Mouse (Mus musculus): Measurements from ENCODE around the gene March7. TPM values are rescaled to one million over a fixed set of nuclear protein-coding genes. Genes with fewer than 3 reads are reported as not detected.

The March7 gene
- total RNA-seq (2021) = 10 to 100 TPM; 26.9 to 27.9 TPM
- long read RNA-seq, experiment 1, transcript March7-203 (10 exons, 3,594 nt) = major isoform, 20 of 25 reads
- long read RNA-seq, experiment 1, partial matches to known transcripts = 1 of 25 reads
- long read RNA-seq, experiment 1, other reads (novel, unspliced or antisense) = 4 of 25 reads
- long read RNA-seq, experiment 2, transcript March7-203 (10 exons, 3,594 nt) = major isoform, 26 of 34 reads
- long read RNA-seq, experiment 2, partial matches to known transcripts = 1 of 34 reads
- long read RNA-seq, experiment 2, other reads (novel, unspliced or antisense) = 7 of 34 reads

DNA sequence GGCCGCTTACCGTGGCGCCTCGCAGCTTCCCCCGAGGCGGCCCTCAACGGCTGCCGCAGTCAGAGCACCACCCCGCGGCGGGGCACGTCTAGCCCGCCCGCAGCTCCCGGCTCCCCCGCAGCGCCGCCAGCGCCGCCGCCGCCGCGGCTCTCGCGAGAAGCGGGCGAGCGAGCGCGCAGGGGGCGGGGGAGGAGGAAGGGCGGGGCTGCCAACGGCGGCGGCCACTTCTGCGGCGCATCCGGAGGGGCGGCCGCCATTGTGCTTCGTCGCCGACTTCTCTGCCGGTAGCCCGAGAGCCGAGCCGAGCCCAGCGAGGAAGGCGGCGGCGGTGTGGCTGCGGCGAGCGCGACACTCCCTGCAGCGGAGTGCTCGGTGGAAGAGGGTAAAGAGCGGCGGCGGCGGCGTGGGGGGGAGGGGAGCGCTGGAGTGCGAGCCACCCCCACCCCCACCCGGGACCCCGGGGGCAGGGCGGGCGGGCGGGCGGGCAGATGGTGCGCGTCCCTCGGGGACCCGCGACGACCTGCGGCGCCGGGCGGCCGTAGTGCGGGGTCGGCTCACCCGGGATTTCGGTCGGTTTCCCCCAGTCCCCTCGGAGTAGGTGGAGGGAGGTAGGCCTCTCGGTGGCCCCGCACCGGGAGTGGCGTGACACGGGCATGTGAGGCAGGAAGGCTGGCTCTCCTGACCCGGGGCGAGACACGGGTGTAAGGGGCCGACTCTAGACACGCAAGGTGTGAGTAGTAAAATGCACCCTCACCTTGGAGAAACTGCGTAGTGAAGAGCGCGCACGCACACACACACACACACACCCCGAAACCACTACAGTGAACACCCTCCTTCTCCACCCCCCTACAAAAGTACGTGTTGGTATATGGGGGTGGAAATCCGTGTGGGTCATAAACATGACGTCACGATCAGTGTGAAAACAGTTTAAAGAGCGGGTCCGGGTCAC, at the start of gene March7, which contains the start of gene Baz2b:
March7 (plus strand) TSS at position 185 of the 949 bp plus-strand sequence.
Baz2b (minus strand) TSS at position 137 of the 949 bp plus-strand sequence.
- peak; percentile 91 for DNase-seq
- intact Hi-C loops (cut with DNase I; ENCODE audit: low total_unique reads) = loop anchor here (10.0 kb wide), 1 partner anchor 245 kb away; no protein-coding TSS in a partner anchor

DNA sequence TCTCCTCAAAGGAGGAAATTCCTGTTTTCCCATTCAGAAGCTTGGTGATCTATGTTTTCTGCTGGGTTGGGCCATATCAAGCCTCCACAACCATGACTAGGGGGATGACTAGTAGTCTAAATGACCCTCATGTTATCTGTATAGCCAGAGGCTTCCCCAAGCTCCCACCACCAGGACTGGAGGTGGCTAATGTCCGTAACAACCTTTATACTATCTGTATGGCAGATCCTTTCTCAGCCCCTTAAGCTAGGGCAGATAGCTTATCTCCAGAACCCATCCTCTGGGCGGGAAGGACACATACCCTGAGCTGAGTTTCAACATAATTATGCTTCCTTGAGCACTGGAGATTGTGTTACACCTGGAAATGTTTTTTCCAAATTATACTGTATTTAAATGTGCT, 45.9 kb upstream of the March7 start:
- no peak for DNase-seq
- intact Hi-C loops (cut with DNase I; ENCODE audit: low total_unique reads) = no loop called here

DNA sequence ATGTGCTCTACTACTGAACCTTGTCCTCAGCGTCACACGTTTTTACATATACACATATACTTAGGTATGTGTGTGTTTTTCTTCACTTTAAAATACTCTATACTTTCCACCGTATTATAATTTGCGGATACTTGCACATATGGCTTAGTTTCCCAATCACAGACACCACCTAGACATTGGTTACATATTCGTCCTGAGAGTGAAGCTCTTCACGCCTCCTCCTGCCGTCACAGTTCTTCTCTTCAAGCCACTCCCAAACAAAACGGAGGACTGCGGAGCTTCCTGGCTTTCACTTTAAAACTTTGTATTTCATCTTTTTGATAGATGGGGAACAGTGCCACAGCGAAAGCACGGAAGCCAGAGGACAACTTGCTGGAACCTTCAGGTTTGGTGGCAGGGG, 44.0 kb upstream of the March7 start:
- DNase-seq = no peak

DNA sequence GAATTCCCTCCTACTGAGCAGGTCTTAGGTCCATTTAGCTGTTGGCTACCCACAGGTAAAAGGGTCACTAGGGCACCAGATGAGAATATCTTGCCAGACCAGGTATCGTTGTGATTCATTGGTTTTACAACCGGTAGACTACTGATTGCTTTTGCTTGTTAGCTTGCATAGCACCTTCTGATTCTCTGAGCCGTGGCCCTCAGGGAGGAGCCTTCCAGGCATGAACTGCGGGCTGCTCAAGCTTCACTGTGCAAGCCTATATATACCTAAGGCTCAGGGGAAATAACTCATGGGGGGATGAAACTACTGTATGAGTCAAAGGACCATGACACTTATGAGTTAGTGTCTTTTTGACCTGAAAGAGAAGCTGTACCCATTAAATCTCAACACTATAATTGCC, 42.8 kb upstream of the March7 start:
- DNase-seq = no peak
- intact Hi-C loops (cut with DNase I; ENCODE audit: low total_unique reads) = no loop called here

More for the DNA sequence above, 44.0 kb upstream of the March7 start:
- intact Hi-C loops (cut with DNase I; ENCODE audit: low total_unique reads) = no loop called here

DNA sequence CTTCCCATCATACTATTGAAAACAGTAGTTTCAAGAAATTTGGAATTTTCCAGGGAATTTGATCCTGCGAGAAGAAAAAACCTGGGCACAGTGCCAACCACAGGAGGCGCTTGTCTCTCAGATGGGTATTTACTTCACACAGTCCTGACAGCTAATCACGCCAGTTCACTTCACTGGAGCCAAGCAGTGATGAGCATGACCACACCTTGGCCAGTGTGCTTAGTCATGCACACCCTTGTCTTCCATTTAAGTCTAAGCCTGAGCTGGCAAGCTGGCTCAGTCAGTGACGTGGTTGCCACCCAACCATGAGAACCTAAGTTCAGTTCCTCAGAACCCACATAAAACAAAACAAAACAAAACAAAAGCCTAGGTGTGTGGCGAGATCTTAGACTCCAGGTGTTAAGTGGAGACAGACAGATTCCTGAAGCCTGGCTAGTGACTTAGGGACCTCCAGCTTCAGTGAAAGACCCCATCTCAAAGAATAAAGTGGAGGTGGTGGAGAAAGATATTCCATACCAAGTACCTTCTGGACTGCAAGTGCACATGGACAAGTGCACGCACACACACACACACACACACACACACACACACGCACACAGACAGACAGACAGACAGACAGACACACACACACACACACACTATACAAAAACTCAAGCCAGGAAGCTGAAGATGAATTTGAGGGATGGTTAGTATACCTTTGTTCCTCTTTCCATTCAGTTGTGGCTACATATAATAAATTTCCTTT, 37.7 kb upstream of the March7 start:
- intact Hi-C loops (cut with DNase I; ENCODE audit: low total_unique reads) = no loop called here
- DNase-seq = peak; percentile 25

DNA sequence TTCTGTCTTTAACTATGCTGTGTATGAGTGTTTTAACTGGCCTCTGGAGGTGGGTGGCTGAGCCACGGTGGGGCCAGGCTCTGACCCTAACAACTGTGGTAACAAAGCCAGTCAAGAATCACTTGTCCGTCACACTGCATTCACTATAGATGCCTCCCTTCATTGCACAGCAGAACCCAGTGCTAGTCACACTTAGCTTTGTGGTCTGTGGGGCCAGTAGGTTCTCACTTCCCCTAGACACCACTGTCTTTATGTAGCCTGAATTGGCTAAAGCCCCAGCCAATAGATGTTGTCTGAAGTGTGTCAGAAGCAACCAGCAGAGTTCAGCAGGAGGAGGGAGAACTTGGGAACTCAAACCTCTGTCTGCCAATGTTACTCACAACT, 37.2 kb upstream of the March7 start:
- intact Hi-C loops (cut with DNase I; ENCODE audit: low total_unique reads) = no loop called here
- DNase-seq = no peak

DNA sequence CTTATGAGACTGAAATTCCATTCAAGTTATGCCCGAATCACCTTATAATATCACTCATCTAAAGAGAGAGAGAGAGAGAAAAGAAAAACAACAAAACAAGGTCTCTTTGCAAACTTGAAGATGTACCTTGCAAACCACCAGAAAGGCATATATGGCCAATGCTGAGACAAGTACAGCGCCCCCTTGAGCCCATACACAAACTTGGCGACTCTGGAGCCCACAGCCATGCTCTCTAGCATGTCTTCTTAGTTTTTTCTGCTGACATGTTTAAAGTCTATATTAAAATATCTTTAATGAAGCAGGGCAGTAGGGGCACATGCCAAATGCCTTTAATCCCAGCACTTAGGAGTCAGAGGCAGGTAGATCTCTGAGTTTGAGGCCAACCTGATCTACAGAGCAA, 36.5 kb upstream of the March7 start:
- intact Hi-C loops (cut with DNase I; ENCODE audit: low total_unique reads) = no loop called here
- no peak for DNase-seq

DNA sequence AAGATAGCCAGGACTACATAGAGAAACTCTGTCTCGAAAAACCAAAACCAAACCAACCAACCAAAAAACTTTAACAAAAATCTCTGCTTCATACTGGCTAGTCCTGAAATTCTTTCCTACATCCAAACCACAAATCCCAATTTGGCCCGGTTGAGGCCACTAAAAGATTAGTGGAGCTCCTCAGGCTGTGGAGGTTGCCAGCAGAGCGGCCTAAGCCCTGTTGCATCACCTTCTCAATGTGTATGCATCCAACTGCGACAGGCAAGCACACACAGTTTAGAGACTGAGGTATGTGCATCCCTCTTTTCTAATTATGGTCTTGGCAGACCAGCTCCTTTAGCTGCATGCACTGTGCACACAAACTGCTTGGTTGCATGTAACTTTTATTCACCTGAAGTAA, 36.1 kb upstream of the March7 start:
- DNase-seq = no peak
- intact Hi-C loops (cut with DNase I; ENCODE audit: low total_unique reads) = no loop called here

DNA sequence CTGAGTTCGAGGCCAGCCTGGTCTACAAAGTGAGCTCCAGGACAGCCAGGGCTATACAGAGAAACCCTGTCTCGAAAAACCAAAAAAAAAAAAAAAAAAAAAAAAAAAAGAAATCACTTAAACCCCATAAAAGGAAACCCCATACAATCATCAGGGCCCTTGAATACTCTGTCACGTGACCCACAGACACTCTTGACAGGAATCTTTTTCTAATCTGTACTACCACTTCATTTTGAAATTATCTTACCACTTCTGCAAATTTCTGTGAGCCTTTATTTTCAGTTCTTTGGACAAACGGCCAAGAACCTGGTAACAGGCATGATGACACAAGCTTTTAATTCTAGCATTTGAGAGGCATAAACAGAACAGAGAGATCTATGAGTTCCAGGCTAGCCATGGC, 34.6 kb upstream of the March7 start:
- intact Hi-C loops (cut with DNase I; ENCODE audit: low total_unique reads) = no loop called here
- DNase-seq = no peak

DNA sequence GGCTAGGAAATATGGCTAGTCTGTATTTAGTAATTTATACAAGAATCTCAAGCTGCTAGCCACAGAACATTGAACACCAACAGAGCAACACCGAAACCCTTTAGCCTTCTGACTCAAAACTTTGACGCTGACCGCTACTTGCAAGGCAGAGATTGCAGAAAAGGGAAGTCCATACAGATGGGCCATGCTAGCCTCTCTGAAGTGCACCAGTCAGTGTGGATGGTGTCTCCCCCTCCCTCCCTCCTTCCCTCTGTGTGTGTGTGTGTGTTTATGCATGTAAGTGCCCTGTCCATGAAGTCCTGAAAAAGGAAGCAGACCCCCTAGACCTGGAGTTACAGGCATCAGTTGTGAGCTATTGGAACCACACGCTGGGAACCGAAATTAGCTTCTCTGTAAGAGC, 33.6 kb upstream of the March7 start:
- intact Hi-C loops (cut with DNase I; ENCODE audit: low total_unique reads) = no loop called here

DNA sequence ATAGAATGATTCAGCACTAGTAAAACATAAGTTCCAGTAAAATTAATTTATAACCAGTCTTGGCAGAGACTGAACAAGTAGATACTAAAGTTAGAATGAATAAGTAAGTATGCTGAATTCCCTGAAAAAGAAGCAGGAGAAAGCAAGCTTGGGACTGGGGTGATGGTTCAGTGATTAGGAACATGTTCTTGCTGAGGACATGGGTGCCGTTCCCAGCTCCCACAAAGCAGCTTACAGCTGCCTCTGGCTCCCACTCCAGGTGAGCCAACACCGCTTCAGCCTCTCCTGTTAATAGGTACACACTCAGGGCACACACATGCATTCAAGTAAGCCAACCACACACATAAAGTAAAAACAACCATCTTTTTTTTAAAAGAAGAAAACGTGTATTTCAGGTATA, 32.2 kb upstream of the March7 start:
- no peak for DNase-seq
- intact Hi-C loops (cut with DNase I; ENCODE audit: low total_unique reads) = no loop called here

More for the DNA sequence above, 33.6 kb upstream of the March7 start:
- no peak for DNase-seq

DNA sequence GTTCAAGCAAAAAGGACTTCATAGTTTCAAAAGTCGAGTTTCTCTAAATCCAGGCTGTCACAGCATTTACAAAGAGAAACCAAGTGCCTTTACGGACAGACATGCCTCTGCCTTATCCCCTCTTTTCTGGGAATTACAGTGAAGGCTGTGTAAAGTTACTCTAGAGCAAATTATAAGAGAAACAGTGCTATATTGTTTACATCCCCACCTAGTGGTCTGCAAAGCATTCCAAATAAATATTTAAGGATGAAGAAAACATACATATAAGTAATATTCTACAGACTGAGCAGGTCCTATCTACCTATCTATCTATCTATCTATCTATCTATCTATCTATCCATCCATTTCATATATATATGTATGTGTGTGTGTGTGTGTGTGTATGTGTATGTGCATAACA, 28.0 kb upstream of the March7 start:
- DNase-seq = no peak
- intact Hi-C loops (cut with DNase I; ENCODE audit: low total_unique reads) = no loop called here

DNA sequence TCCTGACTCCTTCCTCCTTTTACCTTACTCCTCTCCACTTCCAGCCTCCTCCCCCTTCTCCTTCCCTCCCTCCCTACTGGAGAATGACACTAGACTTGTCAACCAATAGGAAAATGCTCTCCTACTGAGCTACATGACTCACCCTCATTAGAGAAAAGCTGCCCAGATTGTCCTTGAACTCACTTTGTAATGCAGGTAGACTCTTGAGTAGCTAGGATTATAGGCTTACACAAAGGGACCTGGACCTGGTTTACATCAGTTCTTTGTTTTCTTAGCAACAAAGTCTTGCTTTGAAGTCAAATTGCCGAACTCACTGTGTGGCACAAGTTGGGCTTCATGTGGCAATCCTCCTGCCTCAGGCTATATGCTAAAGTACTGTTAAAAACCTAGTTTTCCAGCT, 12.8 kb upstream of the March7 start:
- intact Hi-C loops (cut with DNase I; ENCODE audit: low total_unique reads) = loop anchor here (10.0 kb wide), 1 partner anchor 52 kb away; no protein-coding TSS in a partner anchor
- DNase-seq = no peak

DNA sequence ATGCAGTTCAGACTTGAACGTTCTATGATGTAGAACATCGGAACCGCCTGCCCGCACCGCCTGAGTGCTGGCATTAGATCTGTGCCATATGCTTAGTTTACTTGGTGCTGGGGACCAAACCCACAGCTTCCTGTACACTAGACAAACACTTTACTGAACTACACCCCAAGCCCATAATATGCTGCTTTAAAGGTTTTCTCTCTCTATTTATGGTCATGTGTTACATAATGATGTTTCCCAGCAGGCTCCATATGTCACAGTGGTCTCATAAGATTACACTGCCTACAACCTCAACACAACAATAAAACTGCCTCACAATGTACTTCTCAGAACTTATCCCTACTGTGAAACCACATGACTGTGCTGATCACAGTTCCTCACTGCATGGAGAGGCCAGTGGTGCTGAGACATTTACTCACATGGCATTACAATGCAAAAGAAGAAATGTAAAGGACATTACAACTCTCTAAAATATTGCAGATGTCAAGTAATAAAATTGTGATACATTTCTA, 9.6 kb upstream of the March7 start:
- no peak for DNase-seq
- intact Hi-C loops (cut with DNase I; ENCODE audit: low total_unique reads) = loop anchor here (10.0 kb wide), 1 partner anchor 235 kb away; no protein-coding TSS in a partner anchor

DNA sequence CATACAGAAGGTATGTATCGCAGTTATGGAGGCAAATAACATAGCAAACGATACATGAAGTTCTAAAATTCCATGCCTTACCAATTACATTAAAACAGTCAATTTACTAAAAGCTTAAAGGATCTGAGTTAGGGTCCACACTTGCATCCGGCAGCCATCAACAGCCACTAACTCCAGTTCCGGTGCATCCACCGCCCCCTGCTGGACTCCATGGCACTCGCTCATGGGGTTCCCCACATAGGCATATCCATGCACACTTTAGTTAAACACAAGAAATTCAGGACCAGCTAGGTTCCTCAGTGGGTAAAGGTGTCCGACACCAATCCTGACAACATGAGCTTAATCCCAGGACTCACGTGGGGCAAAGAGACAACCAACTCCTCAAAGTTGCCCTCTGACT, 9.0 kb upstream of the March7 start:
- DNase-seq = peak; percentile 61
- intact Hi-C loops (cut with DNase I; ENCODE audit: low total_unique reads) = loop anchor here (10.0 kb wide), 1 partner anchor 236 kb away; no protein-coding TSS in a partner anchor

DNA sequence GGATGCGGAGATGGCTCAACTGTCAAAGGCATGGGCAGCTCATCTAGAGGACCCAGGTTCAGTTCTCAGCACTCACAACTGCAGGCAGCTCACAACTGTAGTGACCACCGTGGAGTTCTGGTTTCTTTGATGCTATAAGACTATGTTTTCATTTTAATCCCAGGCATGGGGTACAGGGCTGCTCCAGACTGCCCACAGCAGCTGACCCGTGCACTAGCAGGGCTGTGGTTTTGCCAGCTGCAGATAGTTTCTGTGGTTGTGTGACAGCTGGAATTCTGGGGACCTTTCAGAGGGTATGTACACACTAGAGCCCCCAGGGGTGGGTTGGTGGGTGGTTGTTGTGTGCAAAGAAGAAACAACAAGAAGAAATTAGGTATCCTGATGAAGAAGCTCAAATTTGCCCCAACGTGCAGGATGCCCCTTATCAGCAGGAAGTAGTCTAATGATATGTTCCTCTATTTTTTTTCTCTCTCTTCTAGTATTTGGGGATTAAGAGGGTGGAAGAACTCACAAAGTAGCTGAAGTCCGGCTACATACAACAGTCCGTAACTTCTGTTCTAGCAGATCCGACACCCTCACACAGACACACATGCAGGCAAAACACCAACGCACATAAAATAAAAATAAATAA, 6.7 kb upstream of the March7 start:
- no peak for DNase-seq
- intact Hi-C loops (cut with DNase I; ENCODE audit: low total_unique reads) = loop anchor here (10.0 kb wide), 1 partner anchor 238 kb away; no protein-coding TSS in a partner anchor

DNA sequence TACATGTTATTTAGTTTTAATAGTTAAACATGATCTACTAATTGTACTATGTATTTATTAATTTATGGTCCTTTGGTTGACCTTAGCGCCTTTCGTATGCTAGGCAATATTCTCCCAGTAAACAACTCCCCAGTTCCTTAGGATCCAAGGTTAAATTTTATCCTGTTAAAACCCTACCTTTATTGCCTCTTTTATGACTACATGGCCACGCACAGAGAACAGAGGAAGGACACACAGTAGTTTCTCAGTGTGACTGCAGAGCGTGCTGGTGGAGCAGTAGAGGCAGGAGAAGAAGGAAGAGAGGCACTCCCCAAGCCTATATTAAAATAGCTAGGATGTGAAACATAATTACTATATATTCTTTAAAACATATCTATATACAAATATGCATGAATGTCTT, 6.0 kb upstream of the March7 start:
- intact Hi-C loops (cut with DNase I; ENCODE audit: low total_unique reads) = loop anchor here (10.0 kb wide), 1 partner anchor 239 kb away; no protein-coding TSS in a partner anchor
- no peak for DNase-seq

DNA sequence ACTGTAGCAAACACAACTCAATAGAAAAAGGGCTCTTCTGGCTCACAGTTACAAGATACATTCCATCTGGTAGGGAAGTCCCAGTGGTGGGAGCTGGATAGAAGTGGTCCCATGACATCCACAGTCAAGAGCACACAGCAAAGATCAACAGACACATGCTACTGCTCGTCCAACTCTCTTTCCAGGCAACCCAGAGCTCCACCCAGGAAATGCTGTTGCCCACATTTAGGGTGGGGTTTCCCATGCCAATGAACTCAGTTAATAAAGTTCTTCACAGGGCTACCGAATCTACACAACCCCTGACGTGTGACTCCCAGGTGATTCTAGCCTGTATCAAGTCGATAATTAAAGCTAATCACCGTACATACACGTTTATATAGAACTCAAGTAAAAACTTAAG, 5.5 kb upstream of the March7 start:
- intact Hi-C loops (cut with DNase I; ENCODE audit: low total_unique reads) = loop anchor here (10.0 kb wide), 1 partner anchor 239 kb away; no protein-coding TSS in a partner anchor
- no peak for DNase-seq

DNA sequence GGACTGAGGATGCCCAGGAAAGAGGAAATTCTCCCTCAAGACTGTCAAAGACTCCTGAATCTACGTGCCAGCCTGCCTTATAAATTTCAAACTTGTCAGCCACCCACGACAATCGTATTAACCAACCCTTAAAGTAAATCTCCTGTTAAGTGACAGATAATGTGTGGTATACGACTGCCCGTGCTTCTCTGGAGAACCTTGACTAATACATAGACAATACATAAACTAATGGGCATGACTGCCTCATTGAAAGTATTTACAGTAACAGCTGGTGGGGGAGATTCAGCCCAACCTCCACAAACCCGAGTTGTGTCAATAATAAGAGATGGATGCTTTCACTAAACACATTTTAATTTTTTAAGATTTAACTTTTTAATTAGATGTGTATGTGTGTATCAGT, 3.9 kb upstream of the March7 start:
- intact Hi-C loops (cut with DNase I; ENCODE audit: low total_unique reads) = loop anchor here (10.0 kb wide), 1 partner anchor 241 kb away; no protein-coding TSS in a partner anchor
- DNase-seq = no peak

Data from gastrocnemius, postnatal 14 days (tissue).